Mouse (Mus musculus) cerebellum, adult 2 months (tissue): ENCODE results near the gene Tnr. TPM values are rescaled to one million over a fixed set of nuclear protein-coding genes. Genes with fewer than 3 reads are reported as not detected.

Experiments used
- DNase-seq, 2 experiments: peaks; one replicate each; pipeline ENCODE4 v3.0.0; 2021
- H3K27ac ChIP-seq: fragments of 200-500 bp; 2 replicates; pipeline ENCODE4 v1.5.1; 2012; ENCODE audit warnings: low read length, control low read depth, inconsistent platforms; ENCODE audit not compliant: insufficient read depth
- H3K27me3 ChIP-seq: fragments of 200-500 bp; 2 replicates; pipeline ENCODE4 v1.6.1; 2012; ENCODE audit warnings: inconsistent platforms, mild to moderate bottlenecking, low read length, moderate library complexity; ENCODE audit not compliant: control insufficient read depth, insufficient read depth
- H3K4me1 ChIP-seq: fragments of 200-500 bp; 2 replicates; pipeline ENCODE4 v1.6.1; 2011; ENCODE audit warnings: low read length; ENCODE audit not compliant: control insufficient read depth, insufficient read depth
- H3K4me3 ChIP-seq: fragments of 200-500 bp; replicated peaks from 2 replicates; pipeline ENCODE3; 2011; ENCODE audit warnings: mild to moderate bottlenecking, low read depth, low read length, control low read depth; ENCODE audit not compliant: insufficient read depth
- CTCF ChIP-seq: fragments of 200-500 bp; IDR thresholded peaks from 2 replicates; pipeline ENCODE4 v1.5.1; 2011; ENCODE audit warnings: low read depth, mild to moderate bottlenecking, control low read depth, low read length, moderate library complexity, borderline replicate concordance; ENCODE audit not compliant: insufficient read depth
- POLR2A ChIP-seq: fragments of 200-500 bp; IDR thresholded peaks from 2 replicates; pipeline ENCODE4 v1.6.1; 2011; ENCODE audit warnings: low read length, control low read depth, borderline replicate concordance; ENCODE audit not compliant: insufficient read depth
- WGBS: fragments of 180-500 bp; shearing (Covaris S2); methylation state at CpG from one replicate; pipeline ENCODE4 v1.1.7; 2018; 5-methylcytosine and 5-hydroxymethylcytosine counted together
- polyA plus RNA-seq: library from polyadenylated mRNA; depleted of rRNA; stranded (reverse); fragments of >200 nt; gene quantifications from 2 replicates; pipeline ENCODE4 v1.2.3, GENCODE M21; 2012

Gene Tnr
- polyA plus RNA-seq, 1 experiment: 22.7 TPM

DNA sequence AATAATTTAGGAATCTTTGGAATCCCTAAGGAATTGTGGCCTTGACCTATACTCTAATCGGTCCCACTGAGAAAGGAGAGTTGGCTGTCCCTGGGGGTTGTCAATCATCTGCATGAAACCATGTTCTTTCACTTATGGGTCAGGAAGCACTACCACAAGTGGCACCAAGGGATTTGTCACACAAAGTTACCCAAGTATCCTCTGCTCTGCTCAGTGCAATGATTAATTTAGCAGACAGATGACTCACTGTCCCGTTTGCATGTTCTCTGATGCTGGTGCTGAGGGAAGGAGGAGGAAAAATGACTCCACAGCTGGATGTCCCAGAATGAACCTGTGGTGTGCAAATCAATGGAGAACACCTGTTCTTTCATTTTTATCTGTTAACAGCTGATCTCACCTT lies 309.6 kb downstream of the Tnr start:
- Histone ChIP-seq H3K27me3 (no peaks in the 10 kb centered on the region), H3K4me3 (no peak overlapping the region), H3K27ac (no peak overlapping the region), H3K4me1 (no peaks in the 10 kb centered on the region)
- TF ChIP-seq CTCF: no peak
- no peak for TF ChIP-seq POLR2A
- DNase-seq: no peak
- WGBS: 49% methylated on average over 2 of the region's 2 CpGs

DNA sequence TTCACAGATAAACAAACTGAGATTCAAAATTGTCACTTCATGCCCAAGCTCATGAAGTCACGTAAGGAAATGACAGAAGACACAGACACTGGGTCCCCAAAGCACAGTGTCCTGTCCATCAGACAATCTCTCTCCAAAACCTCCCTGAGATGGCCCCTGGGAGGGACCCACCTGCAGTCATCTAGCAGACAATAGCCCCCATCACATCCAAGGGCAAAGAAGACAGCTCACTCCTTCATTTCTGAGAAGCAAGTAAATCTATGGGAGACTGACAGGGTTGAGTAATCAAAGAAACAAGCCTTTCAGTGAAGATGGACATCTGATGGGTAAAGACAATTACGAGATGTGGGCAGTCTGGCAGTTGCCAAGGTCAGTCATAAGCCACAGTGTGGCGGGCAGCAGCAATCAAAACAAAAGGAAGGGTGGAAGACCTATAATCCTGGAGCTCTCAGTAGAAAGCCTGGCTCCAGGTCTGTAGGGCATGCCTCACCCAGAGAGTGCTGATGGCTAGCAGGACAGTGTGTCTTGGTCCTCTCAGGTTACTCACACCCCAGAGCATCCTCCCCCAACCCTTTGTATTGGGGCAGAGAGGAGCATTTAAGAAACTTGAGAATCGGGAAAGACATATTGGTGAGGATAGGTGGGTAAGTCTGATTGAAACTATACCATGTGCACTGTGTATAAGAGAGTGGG lies 310.2 kb downstream of the Tnr start:
- H3K4me1 ChIP-seq: no peaks in the 10 kb centered on the region
- no peaks in the 10 kb centered on the region for H3K27me3 ChIP-seq
- no peak overlapping the region for H3K27ac ChIP-seq
- WGBS: 71% methylated on average over 4 of the region's 4 CpGs
- no peak overlapping the region for H3K4me3 ChIP-seq
- TF ChIP-seq POLR2A (no peak), CTCF (no peak)
- no peak for DNase-seq

DNA sequence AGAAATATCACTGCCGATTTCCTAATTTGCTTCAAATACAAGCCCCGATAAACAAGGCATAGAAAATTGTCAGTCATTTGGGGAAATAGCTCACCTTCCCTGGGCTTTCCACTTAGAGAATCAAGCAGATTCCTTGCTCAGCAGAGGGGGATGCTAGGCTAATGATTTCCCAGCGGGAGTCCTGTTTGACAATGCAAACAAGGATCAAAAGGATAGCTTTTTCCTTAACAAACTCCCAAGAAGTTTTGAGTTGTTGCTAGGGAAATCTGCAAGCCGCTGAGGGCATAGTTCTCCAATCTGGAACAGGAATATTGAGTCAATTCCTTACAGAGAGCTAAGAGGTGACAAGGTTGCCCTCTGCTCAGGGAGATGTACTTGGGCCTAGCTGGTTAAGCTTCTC lies 311.6 kb downstream of the Tnr start:
- no peak for DNase-seq
- no peaks in the 10 kb centered on the region for H3K27me3 ChIP-seq
- TF ChIP-seq CTCF: no peak
- no peak for TF ChIP-seq POLR2A
- H3K4me3 ChIP-seq: no peak overlapping the region
- H3K27ac ChIP-seq: no peak overlapping the region
- no peaks in the 10 kb centered on the region for H3K4me1 ChIP-seq
- WGBS: 30% methylated on average over 4 of the region's 4 CpGs

DNA sequence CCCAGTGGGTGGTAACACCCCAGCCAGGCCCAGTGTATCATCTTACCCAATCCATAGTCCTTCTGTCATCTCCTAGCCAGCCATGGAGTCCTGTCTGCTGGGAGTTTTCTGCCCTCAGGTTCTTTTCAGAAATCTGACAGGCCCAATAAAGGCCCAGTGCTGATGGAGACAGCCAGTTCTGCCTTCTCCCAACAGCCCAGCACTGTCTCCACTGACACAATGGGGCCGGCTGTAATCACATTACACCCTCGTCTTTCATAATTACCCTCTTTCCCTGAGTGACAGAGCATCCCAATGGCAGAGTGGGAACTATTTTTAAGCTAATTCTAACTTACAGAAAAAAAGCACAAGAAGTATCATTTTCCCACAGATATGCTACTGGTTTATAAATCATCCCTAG lies 316.8 kb downstream of the Tnr start:
- Histone ChIP-seq H3K4me1 (no peaks in the 10 kb centered on the region), H3K27me3 (no peaks in the 10 kb centered on the region), H3K4me3 (no peak overlapping the region), H3K27ac (no peak overlapping the region)
- TF ChIP-seq POLR2A (no peak), CTCF (no peak)
- no peak for DNase-seq
- WGBS: 58% methylated on average over 2 of the region's 2 CpGs

GRCm38 (mm10) chr1:159842876-159843275 lies 319.3 kb downstream of the Tnr start:
- TF ChIP-seq CTCF: no peak
- no peak for TF ChIP-seq POLR2A
- no peak for DNase-seq
- Histone ChIP-seq H3K27ac (no peak overlapping the region), H3K27me3 (no peaks in the 10 kb centered on the region), H3K4me3 (no peak overlapping the region), H3K4me1 (no peaks in the 10 kb centered on the region)
- WGBS: 77% methylated on average over 5 of the region's 5 CpGs

GRCm38 (mm10) chr1:159852088-159852487 lies 328.5 kb downstream of the Tnr start:
- peak; percentile 48 to 54 for DNase-seq
- no peak for TF ChIP-seq CTCF
- no peak for TF ChIP-seq POLR2A
- Histone ChIP-seq H3K4me1 (peaks cover 6% of the 10 kb centered on the region), H3K27ac (no peak overlapping the region), H3K27me3 (no peaks in the 10 kb centered on the region), H3K4me3 (no peak overlapping the region)
- 18% methylated on average over 11 of the region's 11 CpGs for WGBS

DNA sequence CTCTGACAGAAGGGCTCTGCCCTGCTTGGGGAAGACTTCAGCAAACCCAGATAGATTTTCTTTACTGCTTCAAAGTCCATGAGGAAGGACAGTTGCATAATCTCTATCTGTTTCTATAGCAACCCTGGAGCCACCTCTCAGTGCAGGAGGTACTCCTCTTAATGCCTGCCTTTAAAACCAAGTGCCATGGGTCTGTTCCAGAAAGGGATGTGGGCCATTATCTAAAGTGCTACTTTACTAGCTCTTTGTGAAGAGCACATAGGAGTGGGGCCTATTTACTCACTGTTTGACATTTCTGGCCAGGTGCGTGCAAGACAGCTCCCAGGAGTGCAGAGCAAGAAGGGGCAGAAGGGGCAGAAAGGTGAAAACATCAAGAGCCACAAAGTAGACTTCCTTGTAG lies 330.7 kb downstream of the Tnr start:
- H3K4me3 ChIP-seq: no peak overlapping the region
- peak in 1 of 2 experiments; percentile 6 for DNase-seq
- H3K27me3 ChIP-seq: no peaks in the 10 kb centered on the region
- no peak overlapping the region for H3K27ac ChIP-seq
- 100% methylated on average over 1 of the region's 1 CpGs for WGBS
- H3K4me1 ChIP-seq: peaks cover 6% of the 10 kb centered on the region
- TF ChIP-seq POLR2A (no peak), CTCF (no peak)

DNA sequence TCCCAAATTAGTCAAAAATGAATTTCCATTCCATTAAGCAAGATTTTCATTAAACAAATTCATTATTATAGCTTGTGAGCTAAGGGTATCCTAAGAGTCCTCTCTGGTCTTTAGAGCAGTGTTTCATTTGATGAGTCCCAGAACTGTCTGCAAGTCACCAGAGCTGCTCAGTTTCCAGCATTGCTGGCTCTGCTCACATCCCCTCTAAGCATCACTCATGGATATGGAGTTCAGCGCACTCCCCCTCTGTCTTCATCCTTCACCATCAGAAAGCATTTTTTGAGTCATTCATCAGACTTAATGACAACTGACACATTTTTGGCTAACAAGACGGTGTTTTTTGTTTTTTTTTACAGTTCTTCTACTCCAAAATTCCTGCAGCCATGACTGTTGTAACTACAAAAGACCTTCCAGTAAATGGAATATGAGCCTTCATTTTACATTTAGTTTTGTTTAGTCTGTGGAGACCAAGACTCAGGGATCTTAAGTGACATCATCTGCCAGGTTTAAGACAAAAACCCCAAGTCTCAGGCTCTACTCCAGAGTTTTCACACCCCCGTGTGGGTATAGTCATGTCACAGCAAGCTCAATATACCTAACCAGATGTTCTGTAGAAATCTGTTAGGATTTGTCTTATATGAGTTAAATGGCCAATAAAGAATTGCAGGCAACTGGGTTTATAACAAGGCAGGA lies 338.4 kb downstream of the Tnr start:
- Histone ChIP-seq H3K27ac (no peak overlapping the region), H3K4me1 (no peaks in the 10 kb centered on the region), H3K4me3 (no peak overlapping the region), H3K27me3 (no peaks in the 10 kb centered on the region)
- no peak for DNase-seq
- WGBS: 53% methylated on average over 3 of the region's 3 CpGs
- TF ChIP-seq CTCF (no peak), POLR2A (no peak)
